Mouse (Mus musculus) kidney, postnatal 25 days (tissue): ENCODE data around the gene Pml.
A peak's percentile ranks its signal among the peaks of the same experiment; 100 is the strongest.

Experiments
- DNase-seq, 2 experiments: peaks; one replicate each; pipeline ENCODE4 v3.0.0; 2021; ENCODE audit warnings: mixed read lengths in 2 of 2

The Pml gene

DNA sequence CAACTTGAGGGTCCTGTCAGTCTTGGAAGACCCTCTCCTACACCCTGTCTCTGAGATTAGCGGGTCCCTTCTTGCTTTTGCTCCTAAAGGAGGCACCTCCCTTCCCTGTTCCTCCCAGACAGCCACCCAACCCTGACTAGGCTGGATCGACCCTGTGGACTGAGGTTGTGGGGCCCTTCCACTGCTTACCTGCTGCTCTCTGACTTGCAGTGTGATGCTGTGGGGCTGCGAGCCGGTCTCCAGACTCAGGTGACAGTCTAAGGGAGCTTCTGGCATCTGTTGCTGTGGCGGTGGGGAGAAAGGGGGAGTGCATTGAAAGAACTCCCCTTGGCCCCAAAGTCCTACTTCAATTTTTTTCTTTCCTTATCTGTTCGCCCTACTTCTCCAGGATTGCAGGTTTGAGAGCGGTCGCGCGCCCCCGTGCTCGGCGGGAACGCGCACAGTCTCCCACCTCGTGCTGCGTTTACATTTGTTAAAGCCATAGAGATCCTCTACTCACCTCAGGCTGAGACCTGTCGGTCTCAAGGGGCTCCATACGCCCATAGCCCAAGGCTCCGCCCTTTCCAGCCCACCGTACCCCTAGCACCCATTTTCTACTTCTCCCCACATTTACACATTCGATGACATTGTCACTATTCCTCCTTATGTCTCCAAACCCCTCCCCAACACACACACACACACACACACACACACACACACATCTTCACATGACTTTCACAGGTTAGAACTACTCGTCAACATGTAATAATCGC, 48.3 kb downstream of the Pml start:
- no peak for DNase-seq

DNA sequence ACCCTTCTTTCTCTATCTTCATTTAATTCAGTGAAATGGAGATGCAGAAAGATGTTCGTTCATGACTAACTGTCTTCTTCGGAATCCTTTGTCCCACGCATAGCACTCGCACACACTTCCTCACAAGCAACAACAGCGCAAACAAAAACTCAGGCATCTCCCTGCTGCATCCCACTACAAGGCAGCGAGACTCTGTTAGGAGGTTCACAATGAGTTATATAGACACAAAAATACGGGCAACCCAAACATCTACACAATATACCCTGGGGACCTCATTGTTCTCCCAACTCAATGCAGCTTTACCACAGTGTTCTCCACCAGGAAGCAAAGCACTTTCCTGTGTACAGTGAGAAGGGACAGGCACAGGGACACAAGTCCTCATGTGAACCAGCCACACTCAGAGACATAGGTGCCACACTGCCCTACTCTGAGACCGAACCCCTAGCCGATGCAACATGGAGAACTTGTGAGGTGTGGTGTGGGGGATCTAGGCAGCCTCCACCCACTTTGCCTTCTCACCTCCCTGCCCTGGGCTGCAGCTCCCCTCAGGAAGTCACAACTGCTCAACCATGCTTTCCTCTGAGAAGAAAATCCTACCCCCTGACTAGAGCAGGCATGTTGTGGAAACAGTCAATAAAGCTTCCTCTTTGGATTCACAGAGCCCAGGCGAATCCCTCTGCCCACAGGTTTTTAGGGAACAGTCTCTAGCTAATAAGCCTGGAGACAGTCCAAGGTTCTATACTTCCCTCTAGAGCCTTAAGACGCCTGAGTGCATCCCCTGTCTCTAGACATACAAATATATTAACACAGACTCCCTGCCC, 49.1 kb downstream of the Pml start:
- DNase-seq = no peak

DNA sequence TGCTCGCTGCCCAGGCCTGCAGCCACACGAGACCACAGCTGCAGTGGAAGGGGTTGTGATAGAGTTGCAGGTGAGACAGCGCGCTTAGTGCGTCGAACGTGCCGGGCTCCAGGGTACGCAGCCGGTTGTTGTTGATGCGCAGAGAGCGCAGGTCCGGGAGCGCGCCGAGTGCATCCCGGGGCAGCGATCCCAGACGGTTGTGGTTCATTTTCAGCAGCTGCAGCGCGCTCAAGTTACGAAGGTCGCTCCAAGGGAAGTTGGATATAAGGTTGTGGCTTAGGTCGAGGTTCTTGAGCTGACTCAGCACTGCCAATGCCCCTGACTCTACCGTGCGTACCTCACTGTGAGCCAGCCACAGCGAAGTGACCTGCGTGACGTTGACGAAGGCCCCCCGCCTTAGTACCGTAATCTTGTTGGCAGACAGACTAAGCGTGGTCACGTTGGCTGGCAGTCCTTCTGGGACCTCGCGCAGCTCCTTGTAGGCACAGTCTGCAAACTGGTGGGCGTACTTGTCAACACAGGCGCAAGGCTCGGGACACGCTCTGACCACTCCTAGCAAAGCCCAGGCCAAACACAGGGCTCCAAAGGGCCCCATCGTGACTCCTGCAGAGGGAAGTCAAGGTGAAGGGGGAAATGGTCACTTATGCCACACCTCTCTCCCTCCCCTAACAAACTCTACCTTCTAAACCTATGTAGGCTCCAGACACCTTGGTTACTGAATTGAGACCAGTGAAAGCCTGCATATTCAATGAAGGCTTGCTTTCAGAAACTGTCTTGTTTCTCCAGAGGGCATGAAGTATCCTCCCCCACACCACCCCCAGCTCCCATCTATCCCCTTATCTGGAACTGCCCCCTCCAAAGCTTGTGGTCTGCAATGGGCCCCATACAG, 50.0 kb downstream of the Pml start:
- no peak for DNase-seq

DNA sequence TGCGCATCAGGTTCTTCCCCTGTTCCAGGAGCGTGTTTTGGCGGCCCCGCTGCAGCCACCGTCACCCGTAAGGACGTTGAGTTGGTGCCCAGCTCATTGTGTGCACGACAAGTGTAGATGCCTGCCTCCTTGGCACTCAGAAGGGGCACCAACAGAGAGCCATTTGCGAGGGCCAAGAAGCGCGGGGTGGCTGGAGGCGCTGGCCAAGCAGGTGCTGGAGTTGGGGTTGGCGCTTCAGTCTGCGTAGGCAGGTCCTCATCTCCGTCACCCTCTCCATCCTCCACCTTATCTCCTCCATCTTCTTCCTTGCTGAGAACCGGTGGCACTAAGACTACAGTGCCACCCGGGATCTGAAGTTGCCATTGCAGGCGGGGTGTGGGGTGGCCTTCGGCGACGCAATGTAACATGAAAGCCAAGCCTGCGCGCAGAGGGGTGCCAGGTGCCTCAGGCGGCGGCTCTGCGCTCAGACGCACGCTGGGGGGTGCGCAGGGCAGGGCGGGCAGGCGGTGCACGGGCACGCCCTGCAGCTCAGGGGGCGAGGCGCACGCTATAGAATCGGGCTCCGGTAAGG, 50.7 kb downstream of the Pml start:
- no peak for DNase-seq

DNA sequence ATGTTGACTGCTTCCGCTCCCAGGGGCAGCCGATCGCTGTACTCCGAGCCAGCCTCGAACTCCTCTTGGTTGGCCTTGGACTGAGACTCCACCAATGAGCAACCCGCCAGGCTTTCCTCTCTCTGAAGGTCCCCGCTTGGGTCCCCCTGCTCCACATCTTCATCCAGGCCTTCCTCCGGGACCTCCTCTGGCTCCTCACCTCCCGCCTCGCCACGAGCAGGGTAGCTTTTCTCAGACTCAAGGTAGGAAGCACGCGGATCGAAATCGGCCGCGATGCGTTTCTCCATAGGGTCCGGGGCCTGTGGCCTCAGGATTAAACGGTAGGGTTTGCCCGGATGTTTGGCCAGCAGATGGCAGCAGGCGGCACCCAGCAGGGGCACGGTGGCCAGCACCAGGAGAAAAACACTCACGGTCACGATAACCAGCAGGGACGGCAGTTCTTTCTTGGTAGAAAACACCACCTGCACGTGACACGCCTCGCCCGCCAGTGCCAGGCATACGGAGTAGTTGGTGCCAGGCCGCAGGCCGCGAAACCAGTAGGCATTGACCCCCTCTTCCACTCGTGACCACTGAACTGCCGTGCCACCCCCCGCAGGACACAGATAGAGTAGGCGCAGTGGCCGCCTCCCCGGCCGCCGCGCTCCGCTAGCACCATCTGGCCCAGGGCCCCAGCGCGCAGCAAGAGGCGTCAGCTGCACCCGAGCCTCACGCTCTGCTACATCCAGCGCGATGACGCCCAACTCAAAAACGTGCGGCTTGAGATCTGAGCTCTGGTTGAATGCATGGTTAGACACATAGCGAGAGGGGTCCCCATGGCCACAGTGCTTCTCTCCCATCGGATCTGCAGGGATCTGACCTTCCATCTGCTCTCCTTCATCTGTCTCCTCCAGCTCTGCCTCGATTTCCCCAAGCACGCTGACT, 51.5 kb downstream of the Pml start:
- peak; percentile 72 to 73 for DNase-seq

DNA sequence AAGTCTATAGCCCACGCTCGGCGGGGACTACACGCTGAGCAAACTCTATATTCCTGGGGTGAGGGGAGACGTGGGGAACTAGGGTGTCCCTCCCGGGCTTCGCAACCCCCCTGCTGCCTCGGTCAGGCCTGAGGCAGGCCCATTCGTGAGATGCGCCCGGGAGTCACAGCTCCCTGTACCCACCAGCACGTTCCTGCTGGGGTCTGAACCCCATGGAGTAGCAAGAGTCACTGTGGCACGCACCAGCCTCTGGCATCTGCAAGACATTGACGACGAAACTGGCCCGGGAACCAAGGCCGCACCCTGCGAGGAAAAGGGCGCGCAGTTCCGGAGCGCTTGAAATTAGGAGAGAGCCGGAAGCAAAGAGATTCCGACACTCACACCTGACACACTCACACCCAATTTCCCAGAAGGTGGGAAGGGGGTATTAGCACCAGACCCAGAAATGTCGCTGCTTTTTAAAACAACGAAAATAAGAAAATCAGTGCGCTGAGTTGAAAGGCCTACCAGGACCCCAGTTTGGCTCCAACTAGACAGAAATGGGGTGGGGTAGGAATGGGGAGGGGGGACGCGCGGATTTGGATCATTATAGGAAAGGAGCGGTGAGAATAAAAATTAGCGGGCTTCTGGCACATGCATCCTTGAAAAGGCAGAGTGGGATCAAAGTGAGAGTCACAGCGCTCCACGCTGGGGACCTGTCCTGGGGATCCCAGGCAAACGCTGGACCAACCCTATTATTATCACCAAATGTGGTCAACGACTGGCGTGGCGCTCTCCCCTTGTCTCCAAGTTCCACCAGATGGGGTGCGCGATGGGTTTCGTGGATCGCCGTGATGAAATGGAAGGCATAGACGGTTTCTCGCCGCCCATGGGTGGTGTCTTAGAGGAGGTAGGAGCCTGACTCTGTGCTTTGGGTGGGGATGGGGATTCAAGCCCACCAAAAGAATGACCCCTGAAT, 52.7 kb downstream of the Pml start:
- DNase-seq = no peak

DNA sequence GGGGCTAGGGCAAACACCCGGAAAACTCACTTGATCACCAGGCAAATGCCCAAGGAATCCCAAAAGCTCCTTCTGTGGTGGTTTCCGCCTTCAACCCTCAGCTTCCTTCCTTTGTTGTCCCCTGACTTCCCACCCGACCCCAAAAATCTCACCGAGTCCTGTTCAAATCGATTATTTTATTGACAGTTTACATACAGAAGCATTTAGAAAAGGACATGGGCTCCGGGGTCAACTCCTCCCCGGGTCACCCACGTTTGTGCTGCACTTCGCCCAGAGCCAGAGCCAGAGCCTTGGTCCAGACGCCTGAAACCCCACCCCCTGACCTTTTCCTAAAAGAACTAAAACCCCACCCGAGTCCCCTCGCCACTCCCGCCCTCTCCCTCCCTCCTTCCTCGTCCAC, 53.4 kb downstream of the Pml start:
- no peak for DNase-seq

DNA sequence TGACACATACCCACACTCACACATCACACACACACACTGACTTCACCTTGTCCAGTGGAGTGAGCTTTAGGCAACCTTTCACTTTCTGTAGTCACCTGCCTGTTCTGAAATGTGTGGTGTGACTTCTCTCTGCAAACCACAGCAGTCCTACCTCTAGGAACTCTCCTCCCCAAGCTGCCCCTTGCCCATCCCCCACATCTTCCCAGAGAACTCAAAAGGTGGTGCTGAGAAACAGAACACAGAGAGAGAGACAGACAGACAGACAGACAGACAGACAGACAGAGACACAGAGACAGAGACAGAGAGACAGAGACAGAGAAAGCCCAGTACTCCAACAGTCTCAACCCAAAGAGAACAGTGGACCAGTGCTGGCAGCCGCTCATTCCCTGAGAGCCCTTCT, 53.9 kb downstream of the Pml start:
- no peak for DNase-seq

DNA sequence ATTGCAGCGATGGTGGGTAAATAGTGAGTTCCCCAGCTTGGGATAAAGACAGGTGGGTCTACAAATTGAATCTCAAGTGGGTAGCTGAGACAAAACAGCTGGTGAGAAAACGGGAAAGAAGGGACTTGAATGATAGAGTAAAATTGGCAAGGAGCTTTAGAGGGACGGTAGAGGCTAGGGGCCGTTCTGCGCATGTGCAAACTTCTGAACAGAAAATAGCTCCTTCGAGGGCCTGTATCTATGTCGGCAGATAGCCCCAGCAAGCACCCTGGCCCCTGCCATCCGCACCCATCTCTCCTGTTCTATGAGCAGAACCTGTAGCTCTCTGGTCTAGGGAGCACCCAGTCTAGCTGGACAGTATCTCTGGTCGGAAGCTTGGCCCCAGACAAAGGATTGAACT, 55.4 kb downstream of the Pml start:
- DNase-seq = no peak

DNA sequence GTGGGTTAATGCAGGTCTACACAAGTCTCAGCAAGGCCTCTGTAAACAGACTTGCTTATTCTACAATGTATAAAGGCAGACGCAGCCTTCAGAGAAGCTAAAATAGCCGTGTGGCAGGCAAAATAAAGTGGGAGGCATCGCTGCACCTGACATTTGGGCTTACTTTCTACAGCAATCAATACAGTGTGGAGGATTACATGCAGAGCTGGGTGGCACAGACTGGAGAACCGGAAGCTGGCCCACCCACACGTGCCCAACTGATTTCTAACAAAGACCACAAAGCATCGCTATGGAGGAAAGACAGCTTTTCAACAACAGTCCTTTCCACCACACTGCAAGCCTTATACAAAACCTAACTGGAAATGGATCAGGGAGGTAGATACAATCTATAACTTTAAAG, 65.1 kb downstream of the Pml start:
- no peak for DNase-seq

DNA sequence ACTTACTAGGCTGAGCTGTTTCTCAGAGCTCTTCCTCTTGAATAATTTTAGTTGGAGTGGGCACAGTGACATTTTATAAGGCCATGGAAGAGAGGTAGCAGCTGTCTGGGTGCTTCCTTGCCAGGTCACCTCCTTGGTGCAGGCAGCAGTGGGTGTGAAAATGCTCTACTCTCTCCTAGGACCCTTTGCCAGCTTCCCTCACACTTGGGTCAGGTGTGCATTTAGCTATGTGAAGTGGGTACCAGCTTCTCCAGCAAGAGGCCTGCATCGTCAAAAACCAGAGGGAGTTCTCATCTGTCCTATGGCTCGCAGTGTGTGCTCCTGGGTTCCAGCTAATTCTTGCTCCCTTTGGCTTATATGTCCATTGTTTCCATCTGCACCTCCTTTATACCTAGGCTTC, 70.2 kb downstream of the Pml start:
- DNase-seq = no peak

DNA sequence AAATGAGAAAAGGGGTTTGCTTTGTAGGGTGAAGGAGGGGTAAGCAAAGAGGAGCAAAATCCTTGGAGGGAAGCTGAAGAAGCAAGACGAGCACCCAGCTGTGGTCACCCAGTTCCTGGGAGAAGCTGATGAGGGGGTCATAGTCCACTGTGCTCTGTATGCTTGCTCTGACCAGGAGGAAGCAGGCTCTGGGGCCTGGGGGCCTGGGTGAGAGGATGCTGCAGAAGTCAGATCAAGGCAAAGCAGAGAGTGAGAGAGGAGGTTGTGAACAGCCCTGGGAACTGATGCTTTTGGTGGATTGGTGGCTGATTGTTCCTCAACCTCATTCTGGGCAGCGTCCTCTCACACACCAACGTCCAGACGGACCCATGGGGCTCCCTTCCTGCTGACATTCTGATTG, 72.4 kb downstream of the Pml start:
- no peak for DNase-seq

DNA sequence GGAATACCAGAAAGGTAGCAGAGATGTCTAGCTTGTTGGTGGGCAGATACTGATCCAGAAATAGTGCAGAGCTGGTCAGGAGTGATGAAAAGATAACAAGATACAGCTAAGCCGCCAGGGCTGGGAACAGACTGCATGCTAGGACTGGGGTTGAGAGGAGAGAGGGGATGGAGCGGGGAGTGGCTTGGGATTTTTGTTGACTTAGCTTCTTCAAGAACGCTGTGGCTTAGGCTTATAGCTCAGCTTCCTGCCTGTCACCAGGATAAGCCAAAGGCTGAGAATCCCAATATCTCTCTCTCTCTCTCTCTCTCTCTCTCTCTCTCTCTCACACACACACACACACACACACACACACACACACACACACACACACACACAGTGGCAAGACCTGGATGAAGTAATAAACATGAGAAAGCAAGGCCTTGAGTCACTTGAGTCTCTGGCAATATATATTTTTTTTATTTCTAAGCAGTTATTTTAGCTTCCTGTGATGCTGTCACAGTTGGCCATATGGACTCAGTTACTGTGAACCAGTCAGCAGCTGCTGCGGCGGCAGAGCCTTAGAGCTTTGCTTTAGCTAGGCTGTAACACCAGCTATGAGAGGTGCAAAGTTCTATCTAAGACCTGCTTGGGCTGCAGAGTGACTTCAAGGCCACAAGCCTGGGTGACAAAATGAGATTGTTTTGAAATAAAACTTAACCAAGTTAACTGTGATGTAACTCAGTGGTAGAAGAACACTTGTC, 73.7 kb downstream of the Pml start:
- DNase-seq = no peak

DNA sequence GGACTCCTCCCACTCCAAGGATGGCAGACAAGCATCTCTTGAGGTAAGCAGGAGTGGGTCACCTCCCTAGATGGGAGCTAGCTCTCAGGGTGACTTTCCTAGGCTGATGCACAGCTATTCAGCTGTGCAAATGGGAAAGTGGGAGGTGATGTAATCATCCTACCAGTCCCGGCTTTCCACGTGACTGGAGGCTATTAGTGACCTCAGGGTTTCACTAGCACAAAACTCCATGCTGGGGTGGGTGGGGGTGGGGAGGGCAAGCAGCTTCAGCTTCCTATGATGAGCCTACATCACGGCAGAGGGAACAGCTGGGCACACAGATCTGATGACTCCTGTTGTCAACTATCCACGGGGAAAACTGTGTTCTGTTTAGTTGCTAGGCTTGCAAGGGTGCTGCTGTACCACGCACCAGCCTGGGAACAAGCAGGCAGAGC, 74.8 kb downstream of the Pml start:
- no peak for DNase-seq

DNA sequence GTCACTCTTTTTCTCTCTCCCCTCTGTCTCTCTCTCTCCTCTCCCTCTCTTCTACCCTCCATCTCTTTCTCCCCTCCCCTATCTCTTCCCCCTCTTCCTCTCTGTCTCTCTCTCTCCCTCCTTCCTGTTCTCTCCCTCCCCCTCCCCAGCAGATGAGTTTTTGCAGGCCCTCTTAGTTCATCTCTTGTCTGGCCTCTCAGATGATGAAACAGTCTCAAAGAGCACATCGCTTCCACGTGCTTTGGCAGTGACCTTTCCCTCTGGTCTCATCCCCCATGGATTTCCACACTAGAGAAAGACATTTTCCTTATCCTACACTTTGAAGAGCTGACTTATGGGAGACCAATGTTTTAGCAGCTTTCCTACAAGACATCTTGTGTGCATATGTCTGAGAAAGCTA, 76.7 kb downstream of the Pml start:
- no peak for DNase-seq

DNA sequence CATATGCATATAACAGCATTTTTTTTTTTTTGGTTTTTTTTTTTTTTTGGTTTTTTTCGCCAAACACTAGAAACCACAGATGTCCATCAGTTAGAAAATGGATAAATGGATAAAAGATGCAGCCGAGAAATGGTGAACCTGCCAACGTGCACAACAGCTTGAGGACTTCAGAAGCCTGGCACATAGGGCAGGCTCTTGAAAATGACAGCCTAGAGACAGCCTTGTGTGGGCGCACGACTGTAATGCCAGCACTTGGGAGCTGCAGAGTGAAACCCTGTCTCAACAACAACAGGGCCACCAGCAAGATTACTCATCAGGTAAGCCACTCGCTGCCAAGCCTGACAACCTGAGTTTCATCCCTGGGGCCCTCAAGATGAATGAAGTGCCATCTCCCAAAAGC, 80.2 kb downstream of the Pml start:
- no peak for DNase-seq

DNA sequence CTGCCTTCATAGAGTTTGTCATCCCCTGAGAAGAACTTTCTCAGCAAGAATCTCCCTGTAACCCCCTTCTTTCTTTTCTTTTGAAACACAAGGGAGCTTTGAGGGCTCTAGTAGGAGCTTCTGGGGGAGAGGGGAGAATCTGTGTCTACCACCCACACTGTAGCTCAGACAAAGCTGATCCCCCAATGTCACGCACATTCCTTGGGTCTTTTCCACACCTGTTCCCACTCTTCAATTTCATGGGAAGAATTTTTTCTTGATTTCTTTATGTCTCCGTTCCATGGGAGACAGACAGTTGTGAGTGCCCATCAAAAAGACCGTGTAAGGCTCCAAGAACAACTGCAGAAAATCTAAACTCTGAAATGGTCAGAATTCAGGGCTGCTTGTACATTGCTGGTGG, 80.7 kb downstream of the Pml start:
- no peak for DNase-seq
